Mouse (Mus musculus) ES-Bruce4 (cell line): ENCODE results near the gene Atp23.

Experiments
- CTCF ChIP-seq: IDR thresholded peaks from one replicate; pipeline ENCODE4 v1.8.1; 2011; ENCODE audit warnings: low read depth, low read length
- EP300 ChIP-seq: IDR thresholded peaks from 2 replicates; pipeline ENCODE4 v1.6.1; 2011; ENCODE audit warnings: low read depth, low read length; ENCODE audit not compliant: insufficient read depth
- POLR2A ChIP-seq: IDR thresholded peaks from one replicate; pipeline ENCODE4 v1.8.1; 2011; ENCODE audit warnings: low read length; ENCODE audit not compliant: insufficient read depth

GRCm38 (mm10) chr10:126840266-126840665 is 60.9 kb downstream of the Atp23 start:
- TF ChIP-seq POLR2A: no peak
- no peak for TF ChIP-seq CTCF
- TF ChIP-seq EP300: no peak
